Mouse (Mus musculus) stomach, embryonic 14.5 days (tissue): ENCODE data around the gene Ccl6. TPM values are rescaled to one million over a fixed set of nuclear protein-coding genes. Genes with fewer than 3 reads are reported as not detected.

ENCODE experiments used
- ATAC-seq: fragments of 200-750 bp; cut with Nextera tagmentation; 2 replicates; pipeline ENCODE4 v1.8.0; 2017; ENCODE audit warnings: low read depth, moderate TSS enrichment; ENCODE audit not compliant: insufficient number of reproducible peaks, insufficient read depth, low FRiP score
- H3K27ac ChIP-seq: fragments of 300-500 bp; sonication (generic); 2 replicates; pipeline ENCODE4 v1.5.1; 2014; ENCODE audit warnings: mild to moderate bottlenecking, low read length, moderate library complexity, mixed read lengths
- H3K27me3 ChIP-seq: fragments of 300-500 bp; sonication (generic); 2 replicates; pipeline ENCODE4 v1.6.1; 2014; ENCODE audit warnings: low read length, control low read depth, mixed read lengths; ENCODE audit not compliant: control insufficient read depth, insufficient read depth
- H3K36me3 ChIP-seq: fragments of 300-500 bp; sonication (generic); 2 replicates; pipeline ENCODE4 v1.6.1; 2014; ENCODE audit warnings: mild to moderate bottlenecking, control low read depth, low read length, moderate library complexity, mixed read lengths; ENCODE audit not compliant: control insufficient read depth, insufficient read depth
- H3K4me1 ChIP-seq: fragments of 300-500 bp; sonication (generic); 2 replicates; pipeline ENCODE4 v1.6.1; 2014; ENCODE audit warnings: low read length, control low read depth, mixed read lengths; ENCODE audit not compliant: control insufficient read depth, insufficient read depth
- H3K4me2 ChIP-seq: fragments of 300-500 bp; sonication (generic); replicated peaks from 2 replicates; pipeline ENCODE4 v1.6.1; 2014; ENCODE audit warnings: low read depth, low read length, control low read depth
- H3K4me3 ChIP-seq: fragments of 300-500 bp; sonication (generic); 2 replicates; pipeline ENCODE4 v1.5.1; 2014; ENCODE audit warnings: low read depth, low read length, control low read depth
- H3K9ac ChIP-seq: fragments of 300-500 bp; sonication (generic); replicated peaks from 2 replicates; pipeline ENCODE4 v1.6.1; 2014; ENCODE audit warnings: low read depth, mild to moderate bottlenecking, control low read depth, low read length, moderate library complexity, mixed read lengths
- H3K9me3 ChIP-seq: fragments of 300-500 bp; sonication (generic); 2 replicates; pipeline ENCODE4 v1.6.1; 2016; ENCODE audit warnings: low read depth, low read length, control low read depth; ENCODE audit not compliant: control insufficient read depth
- WGBS: fragments of 180-500 bp; shearing (Covaris S2); extraction: QIAGEN DNeasy Blood & Tissue Kit; methylation state at CpG from one replicate; pipeline ENCODE4 v1.1.7; 2014; 5-methylcytosine and 5-hydroxymethylcytosine counted together
- polyA plus RNA-seq: library from polyadenylated mRNA; unstranded; fragments of >200 nt; fragmentation: Nextera tagmentation; extraction: Ambion mirVana; gene quantifications from 2 replicates; pipeline ENCODE4 v1.2.1, GENCODE M21; 2014

Gene Ccl6
- polyA plus RNA-seq, 1 experiment from 2014 or later: 2.2 TPM

GRCm38 (mm10) chr11:83631065-83631464 lies 38.2 kb upstream of the Ccl6 start:
- no peaks in the 10 kb centered on the region for H3K4me1 ChIP-seq
- no peak overlapping the region for H3K4me3 ChIP-seq
- no peaks in the 10 kb centered on the region for H3K36me3 ChIP-seq
- 70% methylated on average over 2 of the region's 2 CpGs for WGBS
- no peak overlapping the region for H3K27ac ChIP-seq
- H3K27me3 ChIP-seq: no peaks in the 10 kb centered on the region
- no peak overlapping the region for H3K9ac ChIP-seq
- H3K4me2 ChIP-seq: no peak overlapping the region
- no peaks in the 10 kb centered on the region for H3K9me3 ChIP-seq
- no peak for ATAC-seq

- Histone ChIP-seq H3K27me3 (no peaks in the 10 kb centered on the region), H3K9me3 (no peaks in the 10 kb centered on the region), H3K4me1 (no peaks in the 10 kb centered on the region), H3K9ac (no peak overlapping the region), H3K36me3 (no peaks in the 10 kb centered on the region), H3K4me2 (no peak overlapping the region), H3K27ac (no peak overlapping the region), H3K4me3 (no peak overlapping the region)
- ATAC-seq: no peak
- 85% methylated on average over 1 of the region's 1 CpGs for WGBS
Measured at GRCm38 (mm10) chr11:83630630-83631029, 37.7 kb upstream of the Ccl6 start.

- Histone ChIP-seq H3K9me3 (no peaks in the 10 kb centered on the region), H3K27me3 (no peaks in the 10 kb centered on the region), H3K27ac (no peak overlapping the region), H3K9ac (no peak overlapping the region), H3K36me3 (no peaks in the 10 kb centered on the region), H3K4me3 (no peak overlapping the region), H3K4me2 (no peak overlapping the region), H3K4me1 (no peaks in the 10 kb centered on the region)
- no peak for ATAC-seq
- 88% methylated on average over 9 of the region's 9 CpGs for WGBS
Measured at GRCm38 (mm10) chr11:83628808-83629207, 35.9 kb upstream of the Ccl6 start.

GRCm38 (mm10) chr11:83623586-83623985 lies 30.7 kb upstream of the Ccl6 start:
- Histone ChIP-seq H3K4me1 (no peaks in the 10 kb centered on the region), H3K4me3 (no peak overlapping the region), H3K36me3 (no peaks in the 10 kb centered on the region), H3K27ac (no peak overlapping the region), H3K27me3 (no peaks in the 10 kb centered on the region), H3K9ac (no peak overlapping the region), H3K4me2 (no peak overlapping the region), H3K9me3 (no peaks in the 10 kb centered on the region)
- ATAC-seq: no peak
- 81% methylated on average over 3 of the region's 3 CpGs for WGBS

GRCm38 (mm10) chr11:83619037-83619436 lies 26.1 kb upstream of the Ccl6 start:
- H3K4me1 ChIP-seq: no peaks in the 10 kb centered on the region
- no peaks in the 10 kb centered on the region for H3K36me3 ChIP-seq
- H3K9ac ChIP-seq: no peak overlapping the region
- no peak overlapping the region for H3K27ac ChIP-seq
- ATAC-seq: no peak
- 90% methylated on average over 1 of the region's 1 CpGs for WGBS
- no peaks in the 10 kb centered on the region for H3K27me3 ChIP-seq
- no peak overlapping the region for H3K4me3 ChIP-seq
- H3K4me2 ChIP-seq: no peak overlapping the region
- H3K9me3 ChIP-seq: no peaks in the 10 kb centered on the region

DNA sequence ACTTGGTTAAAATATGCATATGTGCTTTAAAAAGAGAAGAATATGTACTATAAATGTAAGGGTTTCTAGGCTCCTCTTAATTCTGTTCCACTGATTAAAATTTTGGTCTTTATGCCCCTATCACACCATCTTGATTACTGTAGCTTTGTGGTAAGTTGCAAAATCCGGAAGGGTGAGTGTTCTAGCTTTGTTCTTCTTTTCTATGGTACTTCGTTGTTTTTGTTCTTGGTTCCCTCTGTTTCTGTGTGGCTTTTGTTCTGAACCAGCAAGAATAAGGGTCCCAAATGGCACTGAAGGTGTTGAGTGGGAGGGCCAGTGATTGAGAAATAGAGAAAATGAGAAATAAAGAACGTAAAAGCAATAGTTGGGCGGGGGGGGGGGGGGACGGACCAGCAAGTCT lies 25.4 kb upstream of the Ccl6 start:
- Histone ChIP-seq H3K4me1 (no peaks in the 10 kb centered on the region), H3K9me3 (no peaks in the 10 kb centered on the region), H3K27ac (no peak overlapping the region), H3K36me3 (no peaks in the 10 kb centered on the region), H3K4me2 (no peak overlapping the region), H3K27me3 (no peaks in the 10 kb centered on the region), H3K4me3 (no peak overlapping the region), H3K9ac (no peak overlapping the region)
- 78% methylated on average over 5 of the region's 5 CpGs for WGBS
- ATAC-seq: no peak

DNA sequence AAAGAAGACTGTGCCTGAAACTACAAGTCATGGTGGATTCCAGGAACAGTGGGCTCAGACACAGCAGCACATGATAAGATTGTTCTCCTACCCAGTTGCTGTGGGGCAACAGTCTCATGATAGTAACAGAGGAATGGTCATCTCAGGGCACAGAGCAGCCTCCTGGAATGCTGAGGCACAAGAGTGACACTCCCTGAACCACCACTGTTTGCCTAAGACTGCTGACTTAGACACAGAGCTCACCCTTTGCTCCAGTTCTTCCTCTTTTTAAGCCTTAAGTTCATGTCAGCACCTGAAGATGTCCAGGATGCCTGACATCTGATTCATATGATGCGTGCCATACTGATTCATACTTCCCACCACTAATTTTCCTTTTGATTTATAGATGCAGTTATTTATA lies 23.7 kb upstream of the Ccl6 start:
- H3K4me2 ChIP-seq: no peak overlapping the region
- no peaks in the 10 kb centered on the region for H3K9me3 ChIP-seq
- no peaks in the 10 kb centered on the region for H3K4me1 ChIP-seq
- no peak overlapping the region for H3K27ac ChIP-seq
- H3K27me3 ChIP-seq: no peaks in the 10 kb centered on the region
- 79% methylated on average over 1 of the region's 1 CpGs for WGBS
- no peaks in the 10 kb centered on the region for H3K36me3 ChIP-seq
- H3K9ac ChIP-seq: no peak overlapping the region
- no peak overlapping the region for H3K4me3 ChIP-seq
- ATAC-seq: no peak

DNA sequence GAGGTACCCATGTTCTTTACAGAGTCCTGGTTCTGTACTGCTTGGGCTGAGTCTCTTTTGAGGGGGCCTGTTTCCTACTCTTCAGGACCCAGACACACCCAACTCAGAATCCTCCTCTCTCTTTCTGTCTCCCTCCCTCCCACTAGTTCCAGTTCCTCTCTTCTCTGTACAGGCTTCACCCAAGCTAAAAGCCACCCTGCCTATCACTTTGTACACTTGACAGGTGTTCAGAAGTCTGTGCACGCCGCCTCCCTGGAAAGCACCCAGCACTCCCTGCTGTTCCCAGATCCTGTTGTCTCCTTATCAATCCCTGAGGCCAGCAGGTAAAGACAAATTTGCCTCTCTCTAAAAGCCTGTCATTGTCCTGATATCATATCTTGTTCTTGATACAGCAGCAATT lies 18.0 kb upstream of the Ccl6 start:
- H3K4me1 ChIP-seq: no peaks in the 10 kb centered on the region
- 79% methylated on average over 2 of the region's 2 CpGs for WGBS

GRCm38 (mm10) chr11:83606396-83606795 lies 13.5 kb upstream of the Ccl6 start:
- no peak for ATAC-seq

More for the DNA sequence above, 18.0 kb upstream of the Ccl6 start:
- H3K4me3 ChIP-seq: no peak overlapping the region
- no peak overlapping the region for H3K9ac ChIP-seq
- no peak overlapping the region for H3K4me2 ChIP-seq
- no peaks in the 10 kb centered on the region for H3K27me3 ChIP-seq
- no peaks in the 10 kb centered on the region for H3K36me3 ChIP-seq
- no peak overlapping the region for H3K27ac ChIP-seq
- no peak for ATAC-seq
- H3K9me3 ChIP-seq: no peaks in the 10 kb centered on the region

More at GRCm38 (mm10) chr11:83606396-83606795, 13.5 kb upstream of the Ccl6 start:
- H3K27me3 ChIP-seq: no peaks in the 10 kb centered on the region
- no peak overlapping the region for H3K9ac ChIP-seq
- no peaks in the 10 kb centered on the region for H3K36me3 ChIP-seq
- no peak overlapping the region for H3K4me3 ChIP-seq
- 32% methylated on average over 1 of the region's 1 CpGs for WGBS
- H3K27ac ChIP-seq: no peak overlapping the region
- H3K9me3 ChIP-seq: no peaks in the 10 kb centered on the region
- no peak overlapping the region for H3K4me2 ChIP-seq
- no peaks in the 10 kb centered on the region for H3K4me1 ChIP-seq
